Mouse (Mus musculus): ENCODE data around the gene Clca3a1.

The Clca3a1 gene

DNA sequence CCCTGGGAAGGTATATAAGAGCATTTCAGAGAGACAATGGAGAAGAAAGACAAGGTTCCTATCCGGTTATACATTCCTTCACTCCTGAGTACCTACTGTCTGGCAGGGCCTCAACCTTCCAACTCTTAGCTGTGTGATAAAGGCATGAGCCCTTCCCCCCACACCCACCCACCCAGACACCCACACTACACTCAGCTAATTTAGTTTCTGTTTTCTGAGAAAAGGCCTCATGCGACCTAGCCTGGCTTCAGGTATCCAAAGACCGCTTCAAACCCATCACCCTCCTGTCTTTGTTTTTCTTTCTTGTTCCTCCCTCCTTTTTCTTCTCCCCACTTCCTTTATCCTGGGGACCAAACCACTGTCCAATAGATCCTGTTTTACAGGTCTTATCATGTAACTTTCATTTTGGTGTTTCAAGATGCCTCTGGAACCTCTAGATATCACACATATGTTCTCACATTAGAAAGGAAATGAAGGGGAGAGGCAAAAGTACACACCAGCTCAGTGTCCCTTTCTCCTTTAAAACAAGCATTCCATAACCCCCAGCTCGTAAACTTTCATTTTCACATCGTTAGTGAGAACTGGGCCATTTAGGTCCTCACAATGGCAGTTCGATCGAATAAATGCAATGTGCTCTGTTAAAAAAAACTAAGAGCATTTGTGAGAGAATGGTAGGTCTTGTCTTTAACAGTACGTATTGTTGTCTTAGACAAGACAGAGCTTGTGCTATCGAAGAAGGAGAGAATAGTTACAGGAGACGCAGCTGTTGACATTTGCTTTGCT is 39.5 kb downstream of the Clca3a1 start:
- CTCF ChIA-PET: interaction anchor here (0.5 to 2.1 kb wide), 12 partner anchors 10 to 534 kb away, joined by 3 to 10 read pairs (median 4); partner anchors contain the start of gene Lmo4 (in 1 of the 4)
- POLR2A ChIA-PET: interaction anchor here in 1 of 4 experiments (2.5 kb wide), 1 partner anchor 32 kb away, joined by 6 read pairs; no protein-coding TSS in a partner anchor

DNA sequence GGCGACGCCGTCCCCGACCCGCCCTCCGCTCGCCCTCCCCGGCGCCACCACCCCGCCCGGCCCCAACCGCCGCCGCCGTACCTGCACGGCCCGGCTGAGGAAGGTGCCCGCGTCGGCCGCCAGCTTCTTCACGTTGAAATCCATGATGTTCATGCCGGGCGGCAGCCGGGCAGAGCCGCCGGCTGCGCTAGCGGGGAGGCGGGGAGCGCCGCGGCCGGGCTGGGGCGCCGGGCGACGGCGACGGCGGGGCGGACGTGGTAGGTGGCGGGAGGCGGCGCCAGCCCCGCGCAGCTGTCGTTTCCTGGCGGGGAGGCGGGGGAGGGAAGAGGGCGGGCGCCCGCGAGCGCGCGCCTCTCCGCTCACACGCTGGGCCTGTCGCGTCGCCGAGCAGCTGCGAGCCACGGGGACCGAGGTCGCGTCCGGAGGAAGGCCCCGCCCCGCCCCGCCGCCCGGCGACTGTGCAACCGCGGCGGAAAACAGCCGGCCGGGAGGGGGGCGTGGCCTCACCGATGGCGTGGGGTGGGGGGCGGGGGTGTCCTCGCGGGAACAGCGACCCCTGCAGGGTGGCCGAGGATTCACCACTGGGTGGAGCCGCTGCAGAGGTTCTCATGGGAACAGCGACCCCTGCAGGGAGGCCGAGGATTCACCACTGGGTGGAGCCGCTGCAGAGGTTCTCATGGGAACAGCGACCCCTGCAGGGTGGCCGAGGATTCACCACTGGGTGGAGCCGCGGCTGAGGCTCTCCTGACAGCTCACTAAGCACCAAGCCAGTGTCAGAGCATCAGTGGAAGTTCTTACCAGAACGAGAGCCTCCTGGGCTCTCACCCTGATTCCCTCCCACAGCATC is 40.7 kb downstream of the Clca3a1 start, which contains the start of gene Sh3glb1:
Gene Sh3glb1, minus strand, starts transcription at position 435 of the 847 bp plus-strand sequence.
- POLR2A ChIA-PET: interaction anchor here in 3 of 4 experiments (0.6 to 2.5 kb wide), 10 partner anchors 16 to 241 kb away, joined by 3 to 6 read pairs (median 3); partner anchors contain the start of gene Selenof (in 1 of the 3)
- CTCF ChIA-PET: interaction anchor here (0.5 to 2.1 kb wide), 30 partner anchors 8 to 783 kb away, joined by 3 to 10 read pairs (median 3); partner anchors contain the start of gene Lmo4 (in 1 of the 4)

DNA sequence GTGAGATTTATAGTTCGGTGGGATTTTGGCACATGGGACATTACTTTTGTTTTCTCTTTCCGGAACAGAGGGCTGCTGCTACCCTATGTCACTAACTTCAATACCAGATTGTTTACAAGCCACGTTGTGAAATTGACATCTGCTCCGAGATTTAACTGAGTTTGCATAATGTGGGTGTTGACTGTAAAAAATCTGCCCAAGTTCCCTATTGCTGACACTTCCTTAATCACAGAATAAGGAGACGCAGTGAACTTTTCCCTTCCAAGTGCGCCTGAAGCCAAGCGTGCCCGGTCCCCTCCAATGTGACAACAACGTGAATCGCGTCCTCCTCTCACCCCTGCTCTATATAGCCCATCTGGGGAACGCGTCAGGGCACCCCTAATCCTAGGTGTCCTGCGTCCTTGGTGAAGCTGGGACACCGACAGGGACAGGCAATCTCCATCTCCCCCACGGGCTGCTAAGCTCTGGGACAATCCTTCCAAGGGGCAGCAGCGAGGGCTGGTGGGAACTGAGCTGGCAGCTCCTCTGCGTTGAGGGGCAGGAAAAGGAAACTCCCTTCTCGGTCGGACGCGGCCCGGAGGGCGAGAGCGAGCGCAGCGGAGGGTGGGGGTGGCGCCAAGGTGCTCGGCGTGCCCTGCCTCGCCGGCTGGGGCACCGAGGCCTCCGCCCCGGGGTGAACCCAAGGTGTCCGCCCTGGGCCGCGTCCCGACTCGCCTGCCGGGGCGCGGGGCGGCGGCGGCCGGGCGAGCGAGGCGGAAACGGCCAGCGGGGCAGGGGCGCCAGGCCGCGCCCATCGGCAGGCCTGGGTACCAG is 41.5 kb downstream of the Clca3a1 start:
- CTCF ChIA-PET: interaction anchor here (0.6 to 2.1 kb wide), 22 partner anchors 7 to 784 kb away, joined by 3 to 10 read pairs (median 4); no protein-coding TSS in a partner anchor
- POLR2A ChIA-PET: interaction anchor here in 3 of 4 experiments (0.6 to 2.5 kb wide), 12 partner anchors 15 to 399 kb away, joined by 3 to 11 read pairs (median 3); partner anchors contain the start of genes Odf2l (in 1 of the 3) and Selenof (in 1 of the 3)

DNA sequence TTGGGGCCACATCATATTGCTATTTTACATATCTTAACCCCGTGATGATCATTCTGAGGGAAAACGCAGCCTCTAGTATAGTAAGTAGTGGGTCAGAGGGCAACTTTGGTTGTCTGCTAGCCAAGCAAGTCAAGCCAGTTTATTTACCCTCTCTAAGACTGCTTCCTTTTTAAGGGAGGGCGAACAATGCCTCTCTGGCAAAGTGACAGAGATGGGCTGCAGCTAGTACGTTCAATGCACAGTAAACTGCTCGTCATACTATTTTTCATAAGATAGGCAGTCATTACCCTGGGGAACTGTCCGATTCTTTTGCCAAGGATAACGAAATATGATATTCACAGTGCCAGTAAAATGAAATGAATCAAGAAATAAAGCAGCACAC is 42.1 kb downstream of the Clca3a1 start:
- ChIA-PET POLR2A (interaction anchor here in 2 of 4 experiments (0.6 to 1.1 kb wide), 4 partner anchors 14 to 400 kb away, joined by 3 read pairs; partner anchors contain the start of gene Odf2l (in 1 of the 2)), CTCF (interaction anchor here in 1 of 4 experiments (2.1 kb wide), 1 partner anchor 265 kb away, joined by 8 read pairs; no protein-coding TSS in a partner anchor)

DNA sequence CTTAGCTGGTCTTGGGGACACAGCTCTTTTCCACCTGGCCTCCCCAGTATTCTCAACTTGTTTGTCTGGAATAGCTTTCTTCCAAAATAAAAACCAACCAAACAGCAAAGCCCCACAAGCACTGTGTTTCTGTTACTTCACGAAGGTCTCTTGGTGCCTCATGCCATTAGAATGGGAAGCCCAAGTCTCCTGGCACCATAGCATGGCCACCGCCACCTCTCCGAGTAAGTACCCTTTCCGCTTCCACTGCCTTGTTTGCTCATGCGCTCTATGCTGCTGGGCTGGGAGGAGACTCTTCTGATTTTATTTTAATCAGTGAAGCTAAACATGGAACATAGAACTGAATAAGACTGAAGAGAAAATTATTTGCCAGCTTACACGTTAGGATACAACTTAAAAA is 42.9 kb downstream of the Clca3a1 start:
- CTCF ChIA-PET: no interaction called here
- POLR2A ChIA-PET: interaction anchor here in 1 of 4 experiments (1.1 kb wide), 1 partner anchor 26 kb away, joined by 3 read pairs; no protein-coding TSS in a partner anchor

DNA sequence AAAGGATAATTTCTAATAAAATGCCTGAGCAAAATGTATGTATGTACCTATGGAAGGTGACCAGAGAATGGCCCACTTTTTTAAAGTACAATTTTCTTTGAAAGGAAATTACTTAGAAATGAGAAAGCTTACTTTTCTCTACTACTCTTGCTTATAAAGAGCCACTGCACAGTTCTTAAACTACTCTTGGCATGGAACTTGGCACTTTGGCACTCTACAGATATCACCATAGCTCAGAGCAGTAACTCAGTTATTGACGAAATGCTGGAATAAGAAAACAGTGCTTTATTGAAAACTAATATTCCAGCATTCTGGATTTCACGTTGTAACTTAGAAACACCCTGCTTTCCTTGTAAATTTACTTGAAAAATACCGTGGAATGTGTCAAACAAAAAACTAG is 43.7 kb downstream of the Clca3a1 start:
- CTCF ChIA-PET: interaction anchor here in 1 of 4 experiments (0.6 kb wide), 1 partner anchor 147 kb away, joined by 3 read pairs; no protein-coding TSS in a partner anchor
- POLR2A ChIA-PET: no interaction called here

DNA sequence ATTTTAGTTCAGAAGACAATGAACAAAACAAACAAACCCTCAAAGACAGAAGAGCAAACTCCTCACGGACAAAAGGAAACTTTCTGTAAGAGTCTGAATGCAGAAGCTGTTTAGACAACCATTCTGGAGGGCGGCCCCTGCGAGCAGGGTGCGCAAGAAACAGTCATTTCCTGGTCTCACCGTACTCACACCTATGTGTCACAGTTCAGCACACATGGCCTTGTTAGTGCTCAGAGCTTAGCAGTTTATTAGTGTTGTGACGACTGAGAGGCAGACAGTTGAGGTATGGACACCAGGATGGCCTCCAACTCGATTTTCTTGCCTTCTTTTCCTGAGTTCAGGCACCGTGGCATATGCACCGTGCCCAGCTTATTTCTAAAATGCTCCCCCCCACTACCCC is 44.9 kb downstream of the Clca3a1 start:
- ChIA-PET POLR2A (interaction anchor here in 1 of 4 experiments (1.1 kb wide), 1 partner anchor 35 kb away, joined by 3 read pairs; no protein-coding TSS in a partner anchor), CTCF (interaction anchor here in 1 of 4 experiments (0.6 kb wide), 1 partner anchor 1323 kb away, joined by 3 read pairs; no protein-coding TSS in a partner anchor)

DNA sequence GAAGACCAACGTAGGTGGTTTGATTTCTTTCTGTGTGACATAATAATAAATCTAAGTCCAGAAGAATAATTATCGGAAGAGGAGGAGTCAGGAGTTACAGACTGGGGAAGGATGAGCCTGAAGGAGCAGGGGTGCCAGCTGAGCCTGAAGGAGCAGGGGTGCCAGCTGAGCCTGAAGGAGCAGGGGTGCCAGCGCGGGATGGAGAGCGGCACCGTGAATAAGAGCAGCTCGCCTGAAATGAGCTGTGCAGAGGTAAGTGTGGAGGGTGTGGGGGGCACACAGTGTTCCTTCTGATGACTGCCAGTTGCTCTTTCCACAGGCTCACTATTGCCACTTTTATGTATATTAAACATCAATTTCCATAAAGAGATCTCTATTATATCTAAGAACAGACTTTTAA is 45.7 kb downstream of the Clca3a1 start:
- POLR2A ChIA-PET: interaction anchor here in 1 of 4 experiments (1.1 kb wide), 1 partner anchor 34 kb away, joined by 3 read pairs; no protein-coding TSS in a partner anchor
- CTCF ChIA-PET: no interaction called here

DNA sequence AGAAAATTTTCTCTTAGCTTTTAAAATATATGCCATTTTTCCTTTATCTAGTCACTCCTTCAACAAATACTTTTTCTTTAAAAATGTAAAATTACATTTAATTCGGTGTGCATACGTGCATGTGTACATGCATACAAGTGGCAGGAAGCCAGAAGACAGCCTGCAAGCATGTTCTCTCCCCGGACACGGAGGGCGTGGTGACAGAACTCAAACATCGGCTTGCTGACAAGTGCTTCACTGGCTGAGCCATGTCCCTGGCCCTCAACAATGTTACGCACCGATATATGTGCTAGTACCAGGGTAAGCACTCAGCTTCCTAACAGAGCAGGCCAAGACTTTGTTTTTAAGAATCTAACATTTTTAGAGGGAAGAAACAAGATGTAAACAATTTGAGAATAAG is 46.2 kb downstream of the Clca3a1 start:
- ChIA-PET POLR2A (interaction anchor here in 1 of 4 experiments (1.1 kb wide), 1 partner anchor 33 kb away, joined by 3 read pairs; no protein-coding TSS in a partner anchor), CTCF (no interaction called here)

DNA sequence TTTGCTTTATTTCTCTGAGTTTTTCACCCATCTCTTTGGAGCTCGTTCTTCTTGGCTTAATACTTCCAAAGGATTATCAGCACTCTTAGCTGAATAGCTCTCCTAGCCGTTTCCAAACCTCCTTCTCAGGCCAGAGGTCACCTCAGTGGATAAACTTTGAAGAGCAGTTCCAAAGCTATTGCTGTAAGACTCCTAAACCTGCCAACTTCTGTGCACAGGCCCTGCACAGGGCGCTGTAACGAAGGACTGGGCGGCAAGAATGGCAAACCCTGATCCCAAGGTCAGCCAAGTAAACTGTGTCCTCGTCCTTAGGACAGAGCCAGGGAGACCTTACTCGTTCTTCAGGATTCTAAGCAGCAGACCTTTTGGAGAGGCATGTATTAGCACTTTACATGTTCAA is 46.7 kb downstream of the Clca3a1 start:
- POLR2A ChIA-PET: interaction anchor here in 1 of 4 experiments (1.1 kb wide), 1 partner anchor 33 kb away, joined by 3 read pairs; no protein-coding TSS in a partner anchor
- CTCF ChIA-PET: no interaction called here

DNA sequence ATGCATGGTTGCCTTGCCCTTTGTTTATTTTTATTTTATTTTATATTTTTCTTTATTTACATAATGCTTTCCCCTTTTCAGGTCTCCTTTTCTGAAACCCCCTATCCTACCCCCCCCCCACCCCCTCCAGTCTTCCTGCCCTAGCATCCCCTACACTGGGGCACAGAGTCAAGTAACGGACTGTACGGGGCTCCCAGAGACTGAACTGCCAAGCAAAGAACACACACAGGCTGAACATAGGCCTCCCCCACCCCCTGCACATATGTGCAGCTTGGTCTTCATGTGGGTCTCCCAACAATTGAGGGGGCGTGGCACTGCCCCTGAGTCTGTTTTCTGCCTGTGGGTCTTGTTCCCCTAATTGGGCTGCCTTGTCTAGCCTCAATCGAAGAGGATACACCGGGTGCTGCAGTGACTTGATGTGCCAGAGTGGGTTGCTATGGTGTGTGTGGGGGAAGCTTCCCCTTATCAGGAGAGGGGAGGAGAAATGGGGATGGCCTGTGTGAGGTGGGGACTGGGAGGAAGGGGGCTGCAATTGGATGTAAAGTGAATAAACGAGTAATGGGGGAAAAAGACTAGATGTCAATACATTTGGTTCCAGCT is 49.1 kb downstream of the Clca3a1 start:
- ChIA-PET POLR2A (no interaction called here), CTCF (interaction anchor here in 3 of 4 experiments (0.7 to 1.3 kb wide), 3 partner anchors 8 to 10 kb away, joined by 3 to 4 read pairs (median 3); partner anchors contain the start of gene Sh3glb1 (in 2 of the 3))

DNA sequence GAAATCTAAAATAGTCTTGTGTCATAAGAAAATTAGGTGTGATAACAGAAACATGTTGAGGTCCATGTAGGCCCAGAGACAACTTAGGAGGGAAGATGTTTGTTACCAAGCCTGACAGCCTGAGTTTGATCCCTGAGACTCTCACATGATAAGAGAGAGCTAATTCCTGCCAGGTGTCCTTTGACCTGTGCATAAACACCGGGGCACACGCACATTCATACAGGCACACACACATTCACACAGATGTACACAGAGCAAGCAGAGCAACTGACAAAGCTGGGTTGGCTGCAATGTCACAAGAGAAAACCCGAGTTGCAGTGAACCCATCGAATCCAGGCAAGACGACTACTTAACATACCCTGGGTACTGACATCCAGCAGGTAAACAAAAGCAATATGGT is 52.2 kb downstream of the Clca3a1 start:
- CTCF ChIA-PET: no interaction called here
- POLR2A ChIA-PET: no interaction called here

DNA sequence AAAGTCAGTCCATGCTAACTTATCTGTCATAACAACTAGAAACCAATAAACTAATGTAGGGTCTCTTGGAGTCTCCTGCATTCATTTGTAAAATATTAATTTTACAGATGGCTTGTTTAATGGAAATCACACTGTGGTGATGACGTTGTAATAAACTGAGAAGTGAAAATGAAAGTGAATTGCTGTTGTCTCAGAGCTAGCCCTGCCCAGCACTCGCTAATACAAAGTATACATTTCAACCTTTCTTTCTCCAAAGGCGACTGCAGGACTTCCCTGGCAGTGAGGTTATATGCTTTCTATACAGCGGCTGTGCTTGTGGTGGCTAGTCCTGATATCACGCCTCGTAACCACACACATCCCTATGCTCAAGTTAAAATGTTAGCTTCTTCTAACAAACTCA is 56.8 kb downstream of the Clca3a1 start:
- ChIA-PET CTCF (no interaction called here), POLR2A (interaction anchor here in 1 of 4 experiments (1.6 kb wide), 1 partner anchor 15 kb away, joined by 3 read pairs; no protein-coding TSS in a partner anchor)

DNA sequence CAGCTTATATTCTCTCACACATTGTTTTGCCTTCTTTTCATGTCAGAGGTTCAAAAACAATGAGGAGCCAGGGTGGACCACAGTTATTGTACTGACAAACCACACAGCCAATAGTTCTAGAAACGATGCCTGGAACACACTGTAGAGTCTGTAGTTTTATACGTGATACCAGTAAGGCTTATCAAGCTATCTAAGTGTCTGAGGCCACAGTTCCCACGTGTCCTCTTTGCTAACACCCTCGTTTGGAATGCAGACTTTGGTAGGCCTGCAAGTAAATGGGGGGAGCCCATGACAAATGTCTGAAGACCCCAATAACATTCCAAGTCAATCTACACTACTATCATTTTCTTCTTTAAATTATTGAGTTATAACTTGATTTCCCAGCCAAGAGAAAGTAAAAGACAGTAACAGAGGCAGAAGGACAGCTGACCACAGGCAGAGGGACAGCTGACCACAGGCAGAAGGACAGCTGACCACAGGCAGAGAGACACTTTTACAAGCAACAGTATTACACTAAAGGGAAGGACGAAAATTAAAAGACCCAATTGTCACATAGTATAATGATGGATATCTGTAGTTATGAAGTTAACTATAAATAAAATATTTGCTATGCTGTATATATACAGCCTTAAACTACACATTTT is 61.9 kb downstream of the Clca3a1 start:
- ChIA-PET POLR2A (no interaction called here), CTCF (no interaction called here)

DNA sequence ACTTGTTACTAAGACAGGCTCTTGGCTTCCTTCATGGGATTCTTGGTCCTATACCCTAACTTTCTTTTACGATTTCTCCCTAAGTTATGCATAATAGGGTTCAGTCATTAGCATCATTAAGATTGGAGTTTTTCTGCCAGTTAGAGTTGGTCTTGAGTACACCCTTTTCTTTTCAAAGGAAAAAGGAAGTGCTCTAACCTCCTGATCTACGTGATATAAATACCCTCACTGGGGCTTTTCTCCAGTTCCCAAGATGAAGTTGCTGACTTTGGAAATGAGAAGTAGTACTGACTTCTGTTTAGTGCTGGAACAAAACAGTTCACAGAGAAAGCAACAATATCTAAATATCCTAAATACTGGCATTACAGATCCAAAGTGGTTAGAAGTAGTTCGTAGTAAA is 62.8 kb downstream of the Clca3a1 start:
- ChIA-PET POLR2A (no interaction called here), CTCF (no interaction called here)

DNA sequence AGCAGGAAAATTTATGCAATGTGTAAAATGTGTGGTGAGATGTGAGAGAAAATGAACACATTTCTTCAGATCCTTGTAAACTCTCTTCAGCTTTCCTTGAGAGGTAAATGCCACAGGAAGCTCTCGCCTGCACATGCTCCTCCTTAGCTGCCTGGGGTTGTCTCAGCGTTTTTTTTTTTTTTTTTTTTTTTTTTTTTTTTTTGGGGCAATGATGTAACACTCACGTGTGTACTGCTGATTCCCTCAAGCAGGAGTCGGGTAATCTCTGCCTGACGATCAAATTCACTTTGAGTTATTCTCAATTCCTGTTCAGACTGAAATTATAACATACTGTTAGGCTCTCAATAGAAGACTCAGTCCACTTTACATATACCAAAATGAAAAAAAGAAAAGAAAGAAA is 63.6 kb downstream of the Clca3a1 start:
- CTCF ChIA-PET: no interaction called here
- POLR2A ChIA-PET: interaction anchor here in 2 of 4 experiments (0.6 to 0.9 kb wide), 2 partner anchors 13 to 689 kb away, joined by 3 to 5 read pairs; no protein-coding TSS in a partner anchor

DNA sequence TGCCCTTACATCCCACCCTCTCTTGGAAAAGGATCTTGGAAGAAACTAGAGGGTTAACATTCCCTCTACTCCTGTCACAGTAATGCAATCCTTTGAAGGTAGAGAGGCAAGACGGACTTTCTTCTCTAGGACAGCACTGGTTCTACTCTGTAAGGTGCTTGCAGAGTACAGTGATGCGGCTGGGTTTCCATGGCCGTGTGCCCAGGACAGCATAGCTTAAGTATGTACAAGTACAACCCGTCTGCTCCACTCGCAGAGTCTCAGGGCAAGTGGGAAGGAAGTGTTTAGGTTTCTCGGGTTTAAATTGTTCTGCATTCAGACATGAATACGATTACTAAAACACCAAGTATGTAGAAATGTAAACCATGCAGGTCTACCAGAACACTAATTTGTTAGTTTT is 65.8 kb downstream of the Clca3a1 start:
- ChIA-PET POLR2A (interaction anchor here in 1 of 4 experiments (1.0 kb wide), 1 partner anchor 125 kb away, joined by 3 read pairs; the partner anchor contains the start of genes Hs2st1 and Selenof), CTCF (interaction anchor here in 2 of 4 experiments (0.8 to 1.3 kb wide), 3 partner anchors 25 to 423 kb away, joined by 3 to 7 read pairs (median 5); partner anchors contain the start of genes Sh3glb1 (in 2 of the 2) and Odf2l (in 1 of the 2))

Data from embryonic stem cell, embryonic (primary cell).